Mouse (Mus musculus): ENCODE data around the gene Clip4.
"Not testable (repeated sequence)": the region's sequence is repeated elsewhere in the genome, so short reads cannot be mapped to it uniquely, and the experiment has no call there.

Gene Clip4

GRCm38 (mm10) chr17:71768173-71768572 is at the start of gene Clip4:
Gene Clip4, plus strand, starts transcription at chr17:71768473.
- DNase-seq (ENCODE audit: low spot score), result not testable (repeated sequence)

GRCm38 (mm10) chr17:71720434-71720833 is 47.8 kb upstream of the Clip4 start:
- no peak for DNase-seq (ENCODE audit: low spot score)

- DNase-seq (ENCODE audit: low spot score), result no peak
Observed at GRCm38 (mm10) chr17:71721019-71721418, 47.3 kb upstream of the Clip4 start.

- DNase-seq (ENCODE audit: low spot score), result peak; percentile 38
Observed at GRCm38 (mm10) chr17:71730655-71731054, 37.6 kb upstream of the Clip4 start.

- DNase-seq (ENCODE audit: low spot score), result no peak
Observed at GRCm38 (mm10) chr17:71736442-71736841, 31.8 kb upstream of the Clip4 start.

- DNase-seq (ENCODE audit: low spot score), result no peak
Observed at GRCm38 (mm10) chr17:71742156-71742555, 26.1 kb upstream of the Clip4 start.

- DNase-seq (ENCODE audit: low spot score), result peak; percentile 71
Observed at GRCm38 (mm10) chr17:71742935-71743334, 25.3 kb upstream of the Clip4 start.

GRCm38 (mm10) chr17:71746114-71746513 is 22.2 kb upstream of the Clip4 start:
- DNase-seq (ENCODE audit: low spot score), result no peak

GRCm38 (mm10) chr17:71747561-71747960 is 20.7 kb upstream of the Clip4 start:
- no peak for DNase-seq (ENCODE audit: low spot score)

GRCm38 (mm10) chr17:71749616-71750168 is 18.6 kb upstream of the Clip4 start:
- DNase-seq (ENCODE audit: low spot score), result no peak

- no peak for DNase-seq (ENCODE audit: low spot score)
Observed at GRCm38 (mm10) chr17:71752831-71753230, 15.4 kb upstream of the Clip4 start, which contains the start of gene Pcare. Gene Pcare, minus strand, starts transcription at chr17:71752894.

GRCm38 (mm10) chr17:71760536-71760935 is 7.7 kb upstream of the Clip4 start:
- no peak for DNase-seq (ENCODE audit: low spot score)

- no peak for DNase-seq (ENCODE audit: low spot score)
Observed at GRCm38 (mm10) chr17:71769564-71769963, 1.3 kb downstream of the Clip4 start.

GRCm38 (mm10) chr17:71770696-71771095 is 2.4 kb downstream of the Clip4 start:
- DNase-seq (ENCODE audit: low spot score), result no peak

GRCm38 (mm10) chr17:71774173-71774572 is 5.9 kb downstream of the Clip4 start:
- DNase-seq (ENCODE audit: low spot score), result no peak

GRCm38 (mm10) chr17:71775279-71775678 is 7.0 kb downstream of the Clip4 start:
- DNase-seq (ENCODE audit: low spot score), result no peak

- DNase-seq (ENCODE audit: low spot score), result no peak
Observed at GRCm38 (mm10) chr17:71778696-71779095, 10.4 kb downstream of the Clip4 start.

GRCm38 (mm10) chr17:71780490-71780889 is 12.2 kb downstream of the Clip4 start:
- DNase-seq (ENCODE audit: low spot score), result no peak

- DNase-seq (ENCODE audit: low spot score), result peak; percentile 37
Observed at GRCm38 (mm10) chr17:71780945-71781344, 12.7 kb downstream of the Clip4 start.

GRCm38 (mm10) chr17:71782242-71782698 is 14.0 kb downstream of the Clip4 start:
- no peak for DNase-seq (ENCODE audit: low spot score)

GRCm38 (mm10) chr17:71782699-71783365 is 14.6 kb downstream of the Clip4 start:
- DNase-seq (ENCODE audit: low spot score), result no peak

GRCm38 (mm10) chr17:71783366-71783735 is 15.1 kb downstream of the Clip4 start:
- no peak for DNase-seq (ENCODE audit: low spot score)

- DNase-seq (ENCODE audit: low spot score), result no peak
Observed at GRCm38 (mm10) chr17:71786456-71786855, 18.2 kb downstream of the Clip4 start.

GRCm38 (mm10) chr17:71791109-71791508 is 22.8 kb downstream of the Clip4 start:
- no peak for DNase-seq (ENCODE audit: low spot score)

All from adipocyte (in vitro differentiated cells).